Comparison of ENCODE assay signal across 21 mouse cellular contexts in the genomic region with DNA sequence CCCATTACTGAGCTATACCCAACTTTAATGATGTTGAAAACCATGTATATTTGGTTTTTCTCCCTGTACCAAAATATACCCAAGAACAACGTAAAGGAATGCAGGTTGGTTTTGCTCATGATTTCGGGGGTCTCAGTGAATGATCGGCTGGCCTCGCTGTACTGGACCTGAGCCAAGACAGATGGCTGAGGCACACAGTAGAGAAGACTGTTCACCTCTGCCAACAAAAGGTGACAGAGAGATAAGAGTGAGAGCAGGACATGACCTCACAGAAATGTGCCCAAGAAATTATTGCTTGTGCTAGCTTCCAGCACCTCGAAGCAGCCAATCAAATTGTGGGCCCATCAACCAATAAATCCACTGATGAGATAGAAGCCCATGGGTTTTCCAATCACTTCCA. TPM values are rescaled to one million over a fixed set of nuclear protein-coding genes. Genes with fewer than 3 reads are reported as not detected.
DNase-seq lines count a peak whose midpoint lies in the region; ATAC-seq and TF ChIP-seq lines count a peak whose summit lies in the region.
"Had no signal": no experiment of that assay in that cellular context is flagged by ENCODE, and none has a peak within 500 bp of the region (broad histone marks: within the 10 kb centered on the region; RNA-seq: fewer than 3 reads in every experiment).

No protein-coding gene starts in this region.

- H3K4me2 ChIP-seq in midbrain, embryonic 11.5 days: no peak overlapping the region
- no peak overlapping the region for H3K4me2 ChIP-seq in embryonic facial prominence, embryonic 14.5 days (ENCODE audit: low read depth, low read length)
- H3K4me2 ChIP-seq: forebrain, embryonic 12.5 days; forebrain, embryonic 15.5 days; heart, embryonic 11.5 days; hindbrain, embryonic 12.5 days; hindbrain, embryonic 15.5 days had no signal

- H3K36me3 ChIP-seq in midbrain, embryonic 11.5 days (ENCODE audit: control insufficient read depth, insufficient read depth, low read length): 0 out of 2 replicates have a peak, but pooled peaks cover 7% of the 10 kb centered on the region
- peaks cover 36% of the 10 kb centered on the region for H3K36me3 ChIP-seq in midbrain, embryonic 10.5 days
- H3K36me3 ChIP-seq in embryonic facial prominence, embryonic 14.5 days (ENCODE audit: control insufficient read depth, insufficient read depth, low read length): 0 out of 2 replicates have a peak, but pooled peaks cover 4% of the 10 kb centered on the region

- no peak overlapping the region for H3K9ac ChIP-seq in midbrain, embryonic 11.5 days (ENCODE audit: low read length)
- H3K9ac ChIP-seq in embryonic facial prominence, embryonic 14.5 days (ENCODE audit: low read depth, low read length): no peak overlapping the region
- H3K9ac ChIP-seq: forebrain, embryonic 12.5 days; forebrain, embryonic 15.5 days; hindbrain, embryonic 12.5 days; hindbrain, embryonic 15.5 days had no signal

- no peaks in the 10 kb centered on the region for H3K4me1 ChIP-seq in midbrain, embryonic 11.5 days (ENCODE audit: control insufficient read depth, insufficient read depth, low read length)
- peaks cover 5% of the 10 kb centered on the region for H3K4me1 ChIP-seq in midbrain, embryonic 10.5 days
- H3K4me1 ChIP-seq in embryonic facial prominence, embryonic 14.5 days (ENCODE audit: control insufficient read depth, insufficient read depth, low read length): peaks cover 12% of the 10 kb centered on the region
- no peaks in the 10 kb centered on the region for H3K4me1 ChIP-seq in lung, adult 2 months (ENCODE audit: control insufficient read depth, insufficient read depth, low read length)

- no peak for TF ChIP-seq CTCF in lung, adult 2 months (IDR thresholded peaks at IDR 0.05; ENCODE audit: insufficient read depth, low read length)

- H3K27me3 ChIP-seq in midbrain, embryonic 11.5 days (ENCODE audit: control insufficient read depth, insufficient read depth, low read length): no peaks in the 10 kb centered on the region
- no peaks in the 10 kb centered on the region for H3K27me3 ChIP-seq in midbrain, embryonic 10.5 days (ENCODE audit: low read depth, poor library complexity, severe bottlenecking)
- H3K27me3 ChIP-seq in embryonic facial prominence, embryonic 14.5 days (replicated peaks; ENCODE audit: control insufficient read depth, insufficient read depth, low read length): no peaks in the 10 kb centered on the region
- H3K27me3 ChIP-seq: forebrain, embryonic 12.5 days; forebrain, embryonic 15.5 days; hindbrain, embryonic 12.5 days; hindbrain, embryonic 15.5 days had no signal

- peak; percentile 37 to 38 for DNase-seq in cerebellum, postnatal 14 days
- DNase-seq in midbrain, embryonic 11.5 days (ENCODE audit: low spot score, missing footprints): peak; percentile 37
- DNase-seq in midbrain, embryonic 10.5 days (ENCODE audit: low spot score): no peak
- DNase-seq in embryonic facial prominence, embryonic 14.5 days (ENCODE audit: low spot score): no peak
- no peak for DNase-seq in lung, adult 2 months
- DNase-seq: adrenal gland, adult 2 months; adrenal gland, postnatal 14 days; B cell, adult 2 months; cerebellum, adult 11-12 months; cerebellum, adult 8-10 months; gastrocnemius, postnatal 25 days; heart, adult 2 months had no signal

- H3K9me3 ChIP-seq in midbrain, embryonic 11.5 days (ENCODE audit: control insufficient read depth, low read length): no peaks in the 10 kb centered on the region
- peaks cover 19% of the 10 kb centered on the region for H3K9me3 ChIP-seq in midbrain, embryonic 10.5 days (replicated peaks)
- H3K9me3 ChIP-seq in embryonic facial prominence, embryonic 14.5 days (ENCODE audit: control insufficient read depth, low read length): 0 out of 2 replicates have a peak, but pooled peaks cover 3% of the 10 kb centered on the region
- H3K9me3 ChIP-seq: forebrain, embryonic 12.5 days; forebrain, embryonic 15.5 days; hindbrain, embryonic 15.5 days had no signal

- no peak overlapping the region for H3K4me3 ChIP-seq in midbrain, embryonic 11.5 days (ENCODE audit: low read depth, low read length)
- H3K4me3 ChIP-seq in midbrain, embryonic 10.5 days: no peak overlapping the region
- no peak overlapping the region for H3K4me3 ChIP-seq in embryonic facial prominence, embryonic 14.5 days (ENCODE audit: low read depth, low read length)
- no peak overlapping the region for H3K4me3 ChIP-seq in lung, adult 2 months (replicated peaks; ENCODE audit: extremely low read depth, low read depth, low read length)
- H3K4me3 ChIP-seq: erythroblast, embryonic 14.5 days; forebrain, embryonic 12.5 days; forebrain, embryonic 15.5 days; heart, adult 2 months; hindbrain, embryonic 12.5 days; hindbrain, embryonic 15.5 days had no signal

- no peak overlapping the region for H3K27ac ChIP-seq in midbrain, embryonic 11.5 days (ENCODE audit: low read depth, low read length)
- no peak overlapping the region for H3K27ac ChIP-seq in midbrain, embryonic 10.5 days (replicated peaks)
- peak overlapping the region; percentile 49 for H3K27ac ChIP-seq in embryonic facial prominence, embryonic 14.5 days (replicated peaks; ENCODE audit: low read depth, low read length)
- H3K27ac ChIP-seq: forebrain, embryonic 12.5 days; heart, adult 2 months; hindbrain, embryonic 12.5 days; hindbrain, embryonic 15.5 days had no signal

- WGBS in midbrain, embryonic 11.5 days: 95% methylated on average over 5 of the region's 5 CpGs
- WGBS in midbrain, embryonic 10.5 days: 95% methylated on average over 5 of the region's 5 CpGs
- 68% methylated on average over 5 of the region's 5 CpGs for WGBS in embryonic facial prominence, embryonic 14.5 days
- WGBS in lung, adult 2 months: 84% methylated on average over 5 of the region's 5 CpGs

- no peak for TF ChIP-seq POLR2A in lung, adult 2 months (IDR thresholded peaks at IDR 0.05; ENCODE audit: borderline replicate concordance, extremely low read depth, low read depth, low read length)

- ATAC-seq in cerebellum, adult (ENCODE audit: insufficient number of reproducible peaks, low FRiP score, low TSS enrichment): no peak
- ATAC-seq in midbrain, embryonic 11.5 days (ENCODE audit: low FRiP score): no peak
- ATAC-seq in embryonic facial prominence, embryonic 14.5 days (ENCODE audit: low read depth): no peak
- ATAC-seq in CD4-positive, CD25-positive, alpha-beta regulatory T cell, adult 4 months: no peak
- ATAC-seq: intestine, postnatal 0 days had no signal

RNA-seq across cellular contexts. Expression of gene Dclk2, which starts 22.3 kb away (rescaled TPM):
- 23.0 and 23.1 TPM in 2 replicates for polyA plus RNA-seq in midbrain, embryonic 11.5 days (2014; fragmentation: Nextera tagmentation; extraction: Ambion mirVana)
- polyA plus RNA-seq in midbrain, embryonic 10.5 days (2016; fragmentation: Nextera tagmentation; extraction: Ambion mirVana): 19.0 and 28.6 TPM in 2 replicates
- polyA plus RNA-seq in embryonic facial prominence, embryonic 14.5 days (2014; fragmentation: Nextera tagmentation; extraction: Ambion mirVana): 9.9 and 13.0 TPM in 2 replicates
- 1 to 10 TPM; 2.4 to 3.5 TPM for polyA plus RNA-seq in CD4-positive, CD25-positive, alpha-beta regulatory T cell, adult 4 months (2017; shearing (Covaris generic))
- polyA plus RNA-seq in lung, adult 2 months (2012; rRNA removed): 3.5 and 4.0 TPM in 2 replicates

Comparison
In these comparisons a context has a peak if more than half of its experiments do, and no peak if none do; other contexts are left out.
1. DNase-seq: peak in cerebellum, postnatal 14 days (2 of 2) and midbrain, embryonic 11.5 days (single experiment); none in midbrain, embryonic 10.5 days (single experiment), embryonic facial prominence, embryonic 14.5 days (single experiment) and lung, adult 2 months (single experiment).